Mouse (Mus musculus): ENCODE results near the gene Cby3. TPM values are rescaled to one million over a fixed set of nuclear protein-coding genes. Genes with fewer than 3 reads are reported as not detected.

Gene Cby3
- polyA plus RNA-seq, 1 experiment from 2014 or later = 0.32 TPM

DNA sequence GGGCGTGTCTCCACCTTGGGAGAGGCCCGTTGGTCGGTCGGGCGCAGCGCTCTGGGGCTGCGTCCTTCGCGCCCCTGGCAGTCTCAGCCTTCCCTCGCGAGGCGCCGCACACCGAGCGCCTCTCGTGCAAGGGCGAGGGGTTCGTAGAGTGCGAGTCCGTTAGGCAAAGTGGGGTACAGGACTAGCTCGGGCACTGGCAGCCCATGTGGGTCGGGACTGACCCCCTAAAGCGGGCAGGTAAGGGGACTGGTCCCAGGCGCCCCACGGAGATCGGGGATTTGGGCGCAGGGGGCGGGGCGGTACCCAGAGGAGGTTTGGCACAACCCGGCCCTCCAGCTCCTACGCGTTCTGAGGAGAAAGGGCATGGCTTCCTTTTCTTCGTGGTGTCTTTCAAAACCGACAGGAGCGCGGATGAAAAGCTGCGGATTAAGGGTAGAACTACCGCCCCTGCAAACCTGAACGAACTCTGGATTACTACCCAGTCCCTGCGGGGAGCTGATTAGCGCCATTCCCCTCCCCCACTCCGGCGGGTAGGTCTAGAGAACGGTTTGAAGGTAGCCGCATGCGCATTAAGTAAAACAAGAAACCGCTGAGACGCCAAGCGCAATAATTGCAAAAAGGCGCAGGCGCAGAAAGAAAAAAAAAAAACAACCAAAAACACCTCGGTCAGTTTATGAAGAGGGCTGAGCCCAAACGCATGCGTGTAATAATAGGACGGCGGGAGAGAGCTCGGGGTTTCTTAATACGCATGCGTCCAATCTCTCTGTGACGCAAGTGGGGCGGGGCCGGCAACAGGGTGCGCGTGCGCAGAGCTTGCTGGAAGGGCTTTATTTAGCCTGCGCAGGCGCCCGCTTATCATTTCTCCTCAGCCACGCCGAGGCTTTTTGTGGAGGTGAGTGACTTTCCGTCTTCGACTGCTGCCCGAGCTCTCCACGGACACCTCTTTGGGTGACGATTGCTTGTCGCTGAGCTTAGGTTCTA is 22.9 kb downstream of the Cby3 start, which contains the start of gene Hnrnph1:
Hnrnph1 (plus strand) TSS at position 80 of the 981 bp plus-strand sequence.
- DNase-seq (peak; percentile 99), ATAC-seq (ENCODE audit: low FRiP score, low TSS enrichment) (peak; percentile 91)
- Histone ChIP-seq H3K27me3 (ENCODE audit: control insufficient read depth, insufficient read depth, low read length) (no peaks in the 10 kb centered on the region), H3K4me2 (ENCODE audit: low read length) (peak within 1 kb of the TSS; percentile 97), H3K9ac (replicated peaks; ENCODE audit: low read length) (peak within 1 kb of the TSS; percentile 99), H3K27ac (replicated peaks; ENCODE audit: low read depth, low read length) (peak within 1 kb of the TSS; percentile 98), H3K4me1 (ENCODE audit: control insufficient read depth, insufficient read depth, low read length) (peaks cover 30% of the 10 kb centered on the region), H3K36me3 (ENCODE audit: control insufficient read depth, insufficient read depth, low read length) (peaks cover 24% of the 10 kb centered on the region), H3K4me3 (replicated peaks; ENCODE audit: low read depth, low read length) (peak within 1 kb of the TSS; percentile 93), H3K9me3 (ENCODE audit: control insufficient read depth, low read length) (no peaks in the 10 kb centered on the region)
- WGBS = under 1% methylated on average over 76 of the region's 76 CpGs

DNA sequence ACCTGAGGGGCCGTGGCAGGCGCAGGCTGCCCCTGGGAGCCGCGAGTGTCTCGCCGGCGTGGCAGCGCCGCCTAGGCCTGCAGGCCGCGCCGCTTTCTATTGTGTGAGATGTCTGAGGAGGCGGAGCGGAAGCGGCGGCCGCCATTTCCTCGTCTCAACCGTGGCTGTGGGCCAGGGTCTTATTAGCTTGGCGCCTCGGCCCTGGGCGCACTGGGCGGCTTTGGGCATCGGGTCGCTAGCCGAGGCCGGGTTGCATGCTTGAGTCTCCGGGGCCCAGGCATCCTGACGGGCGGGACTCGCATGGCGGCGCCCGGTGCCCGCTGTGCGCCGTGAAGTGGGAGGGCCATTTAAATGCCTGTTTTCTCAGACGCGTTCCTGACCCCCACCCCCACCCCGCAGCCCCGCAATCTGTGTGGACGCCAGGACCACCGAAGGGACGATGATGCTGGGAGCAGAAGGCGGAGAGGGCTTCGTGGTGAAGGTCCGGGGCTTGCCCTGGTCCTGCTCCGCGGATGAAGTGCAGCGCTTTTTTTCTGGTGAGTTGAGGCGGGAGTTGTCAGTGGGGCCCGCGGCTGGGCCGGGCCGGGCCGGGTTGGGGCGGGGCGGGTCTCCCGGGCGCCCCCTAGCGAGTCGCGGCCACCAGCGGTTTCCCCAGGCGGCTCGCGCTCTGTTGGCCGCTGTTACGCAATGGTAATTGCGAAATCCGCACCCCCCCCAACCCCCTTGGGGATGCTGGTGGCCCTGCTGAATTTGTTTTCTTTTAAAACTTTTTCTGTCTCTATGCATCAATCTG is 23.8 kb downstream of the Cby3 start:
- Histone ChIP-seq H3K9me3 (ENCODE audit: control insufficient read depth, low read length) (no peaks in the 10 kb centered on the region), H3K9ac (replicated peaks; ENCODE audit: low read length) (peak overlapping the region; percentile 99), H3K4me3 (replicated peaks; ENCODE audit: low read depth, low read length) (peak overlapping the region; percentile 93), H3K36me3 (ENCODE audit: control insufficient read depth, insufficient read depth, low read length) (peaks cover 33% of the 10 kb centered on the region), H3K27me3 (ENCODE audit: control insufficient read depth, insufficient read depth, low read length) (no peaks in the 10 kb centered on the region), H3K27ac (replicated peaks; ENCODE audit: low read depth, low read length) (peak overlapping the region; percentile 98), H3K4me1 (ENCODE audit: control insufficient read depth, insufficient read depth, low read length) (peaks cover 30% of the 10 kb centered on the region), H3K4me2 (ENCODE audit: low read length) (peak overlapping the region; percentile 97)
- DNase-seq (peak; percentile 89), ATAC-seq (ENCODE audit: low FRiP score, low TSS enrichment) (peak; percentile 79)
- WGBS = under 1% methylated on average over 70 of the region's 71 CpGs

DNA sequence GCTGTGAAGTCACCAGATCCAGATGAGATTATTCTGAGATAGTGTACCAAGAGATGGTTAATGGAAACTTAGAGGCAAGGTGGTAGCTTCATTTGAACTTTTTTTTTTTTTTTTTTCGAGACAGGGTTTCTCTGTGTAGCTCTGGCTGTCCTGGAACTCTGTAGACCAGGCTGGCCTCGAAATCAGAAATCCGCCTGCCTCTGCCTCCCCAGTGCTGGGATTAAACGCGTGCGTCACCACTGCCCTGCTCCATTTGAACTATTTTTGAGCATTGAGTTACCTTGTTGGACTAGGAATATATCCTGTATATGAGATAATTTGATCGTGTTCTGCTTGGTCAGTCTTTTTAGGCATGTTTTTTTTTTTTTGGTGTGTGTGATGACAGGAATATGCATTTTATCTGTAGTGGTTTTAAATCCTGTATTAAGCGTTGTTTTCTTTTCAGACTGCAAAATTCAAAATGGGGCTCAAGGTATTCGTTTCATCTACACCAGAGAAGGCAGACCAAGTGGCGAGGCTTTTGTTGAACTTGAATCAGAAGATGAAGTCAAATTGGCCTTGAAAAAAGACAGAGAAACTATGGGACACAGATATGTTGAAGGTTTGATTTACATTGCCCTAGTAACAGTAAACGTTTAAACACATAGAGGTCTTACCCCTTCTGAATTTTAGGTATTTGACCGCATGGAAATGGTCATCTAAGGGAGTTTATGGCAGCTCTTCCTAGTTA is 24.9 kb downstream of the Cby3 start:
- WGBS = 68% methylated on average over 12 of the region's 12 CpGs
- no peaks in the 10 kb centered on the region for H3K27me3 ChIP-seq (ENCODE audit: control insufficient read depth, insufficient read depth, low read length)
- peak overlapping the region; percentile 97 for H3K4me2 ChIP-seq (ENCODE audit: low read length)
- H3K36me3 ChIP-seq (ENCODE audit: control insufficient read depth, insufficient read depth, low read length) = peaks cover 39% of the 10 kb centered on the region
- ATAC-seq (ENCODE audit: low FRiP score, low TSS enrichment) = no peak
- no peaks in the 10 kb centered on the region for H3K9me3 ChIP-seq (ENCODE audit: control insufficient read depth, low read length)
- peaks cover 30% of the 10 kb centered on the region for H3K4me1 ChIP-seq (ENCODE audit: control insufficient read depth, insufficient read depth, low read length)
- H3K4me3 ChIP-seq (replicated peaks; ENCODE audit: low read depth, low read length) = peak overlapping the region; percentile 93
- peak overlapping the region; percentile 99 for H3K9ac ChIP-seq (replicated peaks; ENCODE audit: low read length)
- DNase-seq = no peak
- no peak overlapping the region for H3K27ac ChIP-seq (replicated peaks; ENCODE audit: low read depth, low read length)

DNA sequence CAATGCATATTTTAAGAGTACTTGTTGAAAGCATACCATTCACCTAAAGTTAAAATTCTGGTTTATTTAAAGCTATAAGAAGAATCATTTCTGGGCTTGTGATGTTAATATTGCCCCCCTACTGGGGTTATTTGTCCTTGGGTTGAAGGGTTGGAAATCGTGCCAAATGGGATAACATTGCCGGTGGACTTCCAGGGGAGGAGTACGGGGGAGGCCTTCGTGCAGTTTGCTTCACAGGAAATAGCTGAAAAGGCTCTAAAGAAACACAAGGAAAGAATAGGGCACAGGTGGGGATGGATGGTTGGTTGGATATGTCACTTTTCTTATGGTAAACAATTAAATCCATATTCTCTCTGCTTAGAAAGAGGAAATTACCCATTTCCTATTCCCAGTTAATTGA is 27.0 kb downstream of the Cby3 start:
- DNase-seq = no peak

DNA sequence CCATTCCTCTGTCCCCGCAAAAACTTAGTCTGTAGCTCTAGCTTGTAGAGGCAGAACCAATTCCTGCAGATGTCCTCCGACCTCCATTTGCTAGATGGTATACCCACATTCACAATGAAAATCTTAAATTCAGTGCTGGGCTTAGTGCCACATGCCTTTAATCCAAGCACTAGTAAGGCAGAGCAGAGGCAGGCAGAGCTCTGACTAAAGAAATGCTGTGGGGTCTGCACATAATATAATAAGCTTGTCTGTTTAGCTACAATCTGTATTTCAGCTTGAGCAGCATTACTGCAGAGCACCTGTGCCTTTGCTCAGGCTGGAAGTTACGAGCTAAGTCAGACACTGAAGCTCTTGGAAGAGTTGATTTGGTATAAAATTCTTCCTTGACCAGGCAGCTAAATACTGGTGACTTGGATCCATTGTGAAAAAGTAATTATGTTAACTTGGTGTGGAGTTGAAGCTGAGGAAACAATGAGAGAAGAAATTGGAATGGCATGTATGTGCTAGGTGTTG is 33.0 kb downstream of the Cby3 start:
- no peak for ATAC-seq (ENCODE audit: low FRiP score, low TSS enrichment)
- peaks cover 83% of the 10 kb centered on the region for H3K36me3 ChIP-seq (ENCODE audit: control insufficient read depth, insufficient read depth, low read length)
- H3K4me3 ChIP-seq (replicated peaks; ENCODE audit: low read depth, low read length) = no peak overlapping the region
- no peaks in the 10 kb centered on the region for H3K27me3 ChIP-seq (ENCODE audit: control insufficient read depth, insufficient read depth, low read length)
- no peaks in the 10 kb centered on the region for H3K9me3 ChIP-seq (ENCODE audit: control insufficient read depth, low read length)
- no peak overlapping the region for H3K9ac ChIP-seq (replicated peaks; ENCODE audit: low read length)
- no peak overlapping the region for H3K27ac ChIP-seq (replicated peaks; ENCODE audit: low read depth, low read length)
- no peak overlapping the region for H3K4me2 ChIP-seq (ENCODE audit: low read length)
- no peak for DNase-seq
- H3K4me1 ChIP-seq (ENCODE audit: control insufficient read depth, insufficient read depth, low read length) = no peaks in the 10 kb centered on the region
- WGBS = 81% methylated on average over 3 of the region's 3 CpGs

More for the DNA sequence above, 27.0 kb downstream of the Cby3 start:
- Histone ChIP-seq H3K4me1 (ENCODE audit: control insufficient read depth, insufficient read depth, low read length) (peaks cover 24% of the 10 kb centered on the region), H3K4me3 (replicated peaks; ENCODE audit: low read depth, low read length) (peak overlapping the region; percentile 28), H3K36me3 (ENCODE audit: control insufficient read depth, insufficient read depth, low read length) (peaks cover 55% of the 10 kb centered on the region), H3K27ac (replicated peaks; ENCODE audit: low read depth, low read length) (no peak overlapping the region), H3K27me3 (ENCODE audit: control insufficient read depth, insufficient read depth, low read length) (no peaks in the 10 kb centered on the region), H3K9me3 (ENCODE audit: control insufficient read depth, low read length) (no peaks in the 10 kb centered on the region), H3K4me2 (ENCODE audit: low read length) (peak overlapping the region; percentile 58), H3K9ac (replicated peaks; ENCODE audit: low read length) (no peak overlapping the region)
- 27% methylated on average over 4 of the region's 4 CpGs for WGBS
- no peak for ATAC-seq (ENCODE audit: low FRiP score, low TSS enrichment)

DNA sequence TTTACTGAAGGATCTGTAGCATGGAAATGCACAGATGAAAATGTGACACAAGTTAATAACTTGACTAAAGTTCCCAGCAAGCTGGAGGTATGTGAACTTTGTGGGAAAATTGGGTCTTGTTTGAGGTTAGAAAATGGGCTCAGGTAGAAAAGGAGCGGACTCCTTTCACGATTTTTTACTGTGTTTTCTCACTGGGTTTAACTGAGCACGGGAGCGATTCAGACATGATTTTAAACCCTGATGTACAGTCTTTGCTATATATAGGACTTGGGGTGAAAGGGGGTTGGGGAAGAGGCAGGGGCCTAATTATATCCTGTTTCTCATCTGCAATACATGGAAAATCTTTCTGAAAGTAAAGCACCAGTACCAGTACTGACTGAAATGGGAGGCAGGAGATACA is 33.4 kb downstream of the Cby3 start:
- Histone ChIP-seq H3K36me3 (ENCODE audit: control insufficient read depth, insufficient read depth, low read length) (peaks cover 82% of the 10 kb centered on the region), H3K9me3 (ENCODE audit: control insufficient read depth, low read length) (no peaks in the 10 kb centered on the region)

DNA sequence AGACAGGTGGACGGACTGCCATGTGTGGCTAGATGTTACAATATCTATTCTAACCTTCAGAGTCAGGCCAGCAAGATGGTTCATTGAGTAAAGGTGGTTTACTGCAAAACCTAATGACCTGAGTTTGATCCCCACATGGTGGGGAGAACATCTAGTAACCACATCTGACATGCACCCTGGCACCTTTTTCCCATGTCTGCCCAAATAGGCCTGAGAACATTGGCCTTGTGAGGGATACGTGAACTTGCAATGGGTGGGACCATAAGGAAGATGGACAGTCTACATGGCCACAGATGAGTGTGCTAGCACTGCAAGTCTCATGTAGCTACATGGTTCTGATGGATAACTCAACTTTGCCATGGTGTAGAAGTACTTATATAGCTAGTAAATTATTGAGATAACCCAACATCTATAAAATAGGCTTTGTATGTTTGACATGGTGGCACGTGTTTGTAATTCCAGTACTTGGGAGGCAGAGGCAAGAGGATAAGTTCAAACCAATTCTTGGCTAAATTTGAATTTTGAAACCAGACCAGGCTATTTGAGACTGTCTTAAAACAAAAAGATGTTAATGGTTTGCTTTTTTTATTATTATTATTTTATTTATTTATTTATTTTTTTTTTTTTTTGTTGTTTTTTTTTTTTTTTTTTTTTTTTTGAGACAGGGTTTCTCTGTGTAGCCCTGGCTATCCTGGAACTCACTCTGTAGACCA is 34.1 kb downstream of the Cby3 start:
- no peak overlapping the region for H3K4me3 ChIP-seq (replicated peaks; ENCODE audit: low read depth, low read length)
- DNase-seq (no peak), ATAC-seq (ENCODE audit: low FRiP score, low TSS enrichment) (no peak)
- no peak overlapping the region for H3K4me2 ChIP-seq (ENCODE audit: low read length)
- no peaks in the 10 kb centered on the region for H3K9me3 ChIP-seq (ENCODE audit: control insufficient read depth, low read length)
- H3K27ac ChIP-seq (replicated peaks; ENCODE audit: low read depth, low read length) = no peak overlapping the region
- no peaks in the 10 kb centered on the region for H3K4me1 ChIP-seq (ENCODE audit: control insufficient read depth, insufficient read depth, low read length)
- H3K36me3 ChIP-seq (ENCODE audit: control insufficient read depth, insufficient read depth, low read length) = peaks cover 82% of the 10 kb centered on the region
- H3K27me3 ChIP-seq (ENCODE audit: control insufficient read depth, insufficient read depth, low read length) = no peaks in the 10 kb centered on the region
- 95% methylated on average over 3 of the region's 3 CpGs for WGBS
- no peak overlapping the region for H3K9ac ChIP-seq (replicated peaks; ENCODE audit: low read length)

More for the DNA sequence above, 33.4 kb downstream of the Cby3 start:
- 91% methylated on average over 4 of the region's 4 CpGs for WGBS
- H3K27me3 ChIP-seq (ENCODE audit: control insufficient read depth, insufficient read depth, low read length) = no peaks in the 10 kb centered on the region
- DNase-seq = no peak
- H3K27ac ChIP-seq (replicated peaks; ENCODE audit: low read depth, low read length) = no peak overlapping the region
- H3K9ac ChIP-seq (replicated peaks; ENCODE audit: low read length) = no peak overlapping the region
- ATAC-seq (ENCODE audit: low FRiP score, low TSS enrichment) = no peak
- H3K4me2 ChIP-seq (ENCODE audit: low read length) = no peak overlapping the region
- no peak overlapping the region for H3K4me3 ChIP-seq (replicated peaks; ENCODE audit: low read depth, low read length)
- H3K4me1 ChIP-seq (ENCODE audit: control insufficient read depth, insufficient read depth, low read length) = no peaks in the 10 kb centered on the region
